Mouse (Mus musculus) olfactory bulb, adult 2 months (tissue): ENCODE data around the gene Lrrc58.

Experiments
- CTCF ChIP-seq: fragments of 200-500 bp; IDR thresholded peaks from 2 replicates; pipeline ENCODE4 v1.5.1; 2012; ENCODE audit warnings: low read depth, mild to moderate bottlenecking, low read length, moderate library complexity; ENCODE audit not compliant: insufficient read depth
- POLR2A ChIP-seq: fragments of 200-500 bp; IDR thresholded peaks from 2 replicates; pipeline ENCODE4 v1.6.1; 2012; ENCODE audit warnings: mild to moderate bottlenecking, low read depth, low read length, moderate library complexity; ENCODE audit not compliant: insufficient read depth

- TF ChIP-seq POLR2A = no peak
- TF ChIP-seq CTCF = no peak
Observed at GRCm38 (mm10) chr16:37879750-37880419, 11.7 kb downstream of the Lrrc58 start.
